Mouse (Mus musculus) thymus, postnatal 4 days (tissue): ENCODE measurements around the gene Cadps.

Experiments used
- DNase-seq: peaks from one replicate; pipeline ENCODE4 v3.0.0; 2021

The Cadps gene

DNA sequence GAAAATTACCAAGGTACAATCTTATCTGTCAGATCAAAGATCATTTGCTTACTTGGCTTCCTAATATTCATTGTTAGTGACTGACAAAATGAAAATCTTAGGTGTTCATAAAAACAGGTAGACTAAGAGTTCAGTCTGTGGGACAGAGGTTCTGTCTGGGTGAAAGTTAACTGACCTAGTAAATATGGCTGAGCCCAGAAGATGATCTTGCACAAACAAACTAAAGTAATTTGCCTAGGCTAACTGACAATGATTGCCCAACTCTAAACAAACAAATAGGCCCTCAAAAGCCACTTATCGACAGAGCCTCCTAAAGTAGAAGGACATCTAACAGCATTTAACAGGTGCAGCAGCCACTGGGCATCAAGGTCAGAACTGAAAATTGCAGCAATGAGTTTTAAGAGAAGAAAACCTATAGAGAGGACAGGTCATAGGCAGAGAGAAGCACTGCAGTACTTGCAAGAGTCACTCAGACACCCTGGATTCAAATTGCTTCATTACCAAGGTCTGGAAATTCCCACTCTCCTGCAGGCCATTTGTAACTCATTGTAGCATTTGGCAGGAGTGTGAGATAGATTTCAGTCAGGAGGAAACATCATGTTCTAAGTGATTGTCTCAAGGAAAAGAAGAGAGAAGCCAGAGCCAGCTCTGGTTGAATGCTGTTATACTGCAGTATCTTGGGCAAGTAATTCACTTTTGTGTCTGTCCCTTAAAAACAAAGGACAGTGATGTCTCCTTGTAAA lies 100.3 kb downstream of the Cadps start:
- no peak for DNase-seq

DNA sequence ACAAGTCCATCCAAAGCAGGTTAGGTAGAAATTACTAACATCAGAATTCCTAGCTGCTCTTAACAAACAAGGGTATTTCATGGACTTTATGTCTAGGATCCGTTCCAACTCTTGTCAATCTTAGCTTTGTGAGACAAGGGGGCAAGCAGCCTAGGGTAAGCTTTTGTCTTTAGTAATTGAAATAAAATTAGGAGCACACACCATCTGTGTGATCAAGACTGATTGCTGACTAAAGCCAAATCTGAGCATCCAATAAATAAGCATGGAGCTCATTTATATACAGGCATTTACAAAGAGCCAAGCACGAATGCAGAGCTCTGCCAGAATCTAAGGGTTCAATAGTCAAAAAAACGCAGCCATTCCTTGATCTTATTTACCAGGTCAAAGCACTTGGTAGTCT lies 104.1 kb downstream of the Cadps start:
- no peak for DNase-seq

DNA sequence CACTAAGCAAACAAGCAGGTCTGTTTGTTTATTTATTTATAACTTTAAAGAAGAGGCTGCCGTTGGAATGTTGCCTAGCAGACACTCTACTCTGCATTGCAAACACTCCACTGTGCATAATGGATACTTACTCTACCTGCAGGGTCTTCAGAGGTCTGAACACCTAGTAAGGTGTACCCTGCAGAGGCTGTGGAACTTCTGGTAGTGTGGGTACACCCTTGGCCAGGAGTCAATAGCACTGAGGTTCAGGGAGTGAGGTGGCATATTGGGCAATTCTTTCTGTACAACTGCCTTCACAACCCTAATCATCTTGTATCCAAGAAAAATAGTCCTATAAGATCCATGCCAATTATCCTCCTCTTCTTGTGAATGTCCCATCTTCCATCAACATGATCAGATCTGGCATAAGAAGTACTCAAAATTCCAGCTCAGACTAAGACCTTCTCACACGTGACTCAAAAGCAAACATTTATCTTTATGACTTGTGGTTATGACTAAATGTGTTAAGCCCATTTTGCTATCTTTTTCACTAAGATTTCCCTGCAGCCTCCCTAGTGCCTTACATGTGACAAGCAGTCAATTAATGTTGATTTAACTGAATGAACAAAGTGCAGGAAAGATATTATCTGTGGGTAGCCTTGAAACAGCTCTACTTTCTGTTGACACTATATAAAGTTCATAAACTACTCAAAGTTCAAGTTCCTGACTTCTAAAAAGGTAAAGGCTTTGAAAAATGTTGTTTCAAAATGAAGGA lies 106.8 kb downstream of the Cadps start:
- DNase-seq, result no peak

DNA sequence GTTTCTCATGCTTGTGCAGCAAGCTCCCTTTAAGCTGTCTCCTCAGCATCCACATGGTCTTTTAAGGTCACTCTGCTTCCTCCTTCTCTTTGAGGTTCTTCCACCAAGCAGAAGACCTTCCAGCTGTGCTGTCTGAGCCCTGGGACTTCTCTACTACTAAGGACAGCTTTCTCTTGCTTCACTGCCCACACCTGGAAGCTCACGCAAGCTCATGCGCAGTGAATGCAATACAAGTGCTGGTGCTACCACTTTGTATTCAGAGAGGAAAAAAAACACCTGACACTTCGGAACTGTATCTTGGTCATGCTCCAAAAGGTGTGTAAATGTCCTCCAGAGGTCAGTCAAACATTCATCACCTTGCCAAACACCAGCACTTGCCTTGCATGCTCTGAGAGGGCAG lies 115.5 kb downstream of the Cadps start:
- no peak for DNase-seq

DNA sequence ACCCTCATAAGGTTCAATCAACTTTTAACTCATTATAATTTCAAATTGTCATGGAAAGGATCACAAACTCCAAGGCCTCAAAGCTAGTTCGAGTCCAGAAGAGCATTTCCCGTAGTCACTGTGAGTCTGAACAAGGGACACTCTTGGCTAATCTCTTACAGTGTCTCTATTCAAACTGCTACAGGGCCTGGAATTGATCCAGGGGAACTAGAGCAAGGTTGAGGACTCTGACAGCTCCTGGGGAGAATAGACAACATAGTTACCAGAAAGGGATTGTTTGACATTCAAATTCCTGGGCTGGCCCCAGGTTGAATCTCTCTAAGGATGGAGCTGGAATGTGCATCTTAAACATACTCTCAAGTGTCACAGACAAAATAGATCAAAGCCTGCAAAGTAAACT lies 118.4 kb downstream of the Cadps start:
- no peak for DNase-seq

DNA sequence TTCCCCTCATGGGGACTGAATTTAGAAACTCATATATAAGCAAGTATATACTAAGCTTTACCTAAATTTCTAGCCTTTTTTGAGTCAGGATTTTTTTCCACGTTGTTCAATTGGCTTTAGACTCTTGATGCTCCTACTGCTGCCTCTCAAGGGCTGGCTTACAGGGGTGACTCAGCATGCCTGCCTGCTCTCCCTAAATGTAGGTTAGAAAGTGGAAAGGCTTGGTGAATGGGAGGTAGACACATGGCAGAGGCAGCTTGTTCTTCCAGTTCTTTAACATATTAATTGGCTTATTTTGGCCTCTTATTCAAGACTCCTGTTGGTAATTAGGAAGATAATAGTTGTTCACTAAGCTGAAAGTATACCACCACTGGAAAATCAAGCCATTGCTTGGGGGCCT lies 132.7 kb downstream of the Cadps start:
- DNase-seq, result no peak

DNA sequence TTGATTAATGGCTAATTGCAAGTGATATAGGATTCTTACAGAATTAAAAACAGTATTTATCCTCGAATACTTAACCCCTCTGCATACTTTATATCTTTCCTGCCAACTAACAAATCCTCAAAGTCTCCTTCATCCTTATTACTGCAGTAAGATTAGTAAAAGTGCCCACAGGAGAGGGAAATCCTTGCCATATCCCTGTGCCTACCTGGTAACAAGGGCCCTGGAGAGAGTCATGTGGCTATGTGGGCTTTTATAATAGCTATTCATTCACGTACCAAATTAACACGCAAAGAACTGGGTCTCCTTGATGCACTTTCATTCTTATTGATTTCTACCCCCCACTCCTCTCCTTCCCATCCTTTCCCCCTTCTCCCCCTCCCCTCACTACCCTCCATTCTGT lies 137.9 kb downstream of the Cadps start:
- no peak for DNase-seq

DNA sequence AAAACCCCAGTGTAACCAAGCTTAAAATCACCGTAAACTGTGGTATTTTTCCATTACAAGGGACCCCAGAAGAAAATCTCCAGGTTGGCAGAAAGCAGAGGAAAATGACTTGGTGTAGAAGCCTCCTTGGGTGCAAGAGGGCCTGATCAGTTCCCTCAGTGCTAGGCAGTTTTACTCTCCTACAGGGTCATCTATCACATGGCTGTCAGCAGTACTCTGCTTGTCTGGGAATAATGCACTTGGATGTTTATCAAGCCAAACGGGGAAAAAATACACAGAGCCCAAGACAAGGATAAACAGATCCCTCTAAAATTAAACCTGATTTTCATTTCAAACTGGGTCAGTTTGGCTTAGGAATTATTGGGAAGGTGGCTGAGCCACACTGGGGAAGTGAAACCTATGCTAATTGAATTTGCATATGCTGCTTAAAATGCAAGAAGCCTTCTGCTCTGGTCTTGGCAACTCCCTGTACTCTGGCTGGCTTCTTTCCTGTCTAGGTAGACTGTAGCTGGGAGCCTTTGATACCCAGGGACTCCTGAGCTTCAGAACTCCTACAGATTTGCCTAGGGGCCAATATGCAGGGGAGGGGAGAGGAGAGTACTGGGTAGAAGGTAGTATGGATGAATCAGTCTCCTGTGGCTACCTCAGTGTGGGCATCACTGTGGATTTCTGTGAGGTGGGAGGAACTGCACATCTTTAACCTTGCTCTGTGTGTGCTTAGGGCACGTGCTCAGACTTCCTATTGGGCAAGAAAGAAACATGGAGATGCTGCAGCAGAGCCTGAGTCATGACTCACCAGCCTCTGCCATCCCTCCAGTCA lies 141.8 kb downstream of the Cadps start:
- no peak for DNase-seq

DNA sequence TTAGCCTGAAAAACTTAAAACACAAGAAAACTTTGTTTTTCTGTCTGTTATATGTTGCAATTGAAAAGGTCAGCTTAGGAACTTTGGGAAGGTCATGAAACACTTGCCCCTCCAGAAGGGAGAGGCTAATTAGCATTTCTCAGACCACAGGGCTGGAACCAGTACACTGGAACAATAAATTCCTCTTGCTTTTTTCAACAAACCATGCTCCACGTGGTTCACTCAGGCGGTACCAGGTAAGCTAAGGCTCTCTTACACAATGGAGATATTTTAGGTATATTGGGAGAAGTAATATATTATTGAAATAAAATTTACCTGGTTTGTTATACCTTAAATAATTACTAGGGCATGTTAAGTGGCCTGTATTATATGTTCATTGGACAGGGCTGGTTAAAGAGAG lies 161.4 kb downstream of the Cadps start:
- DNase-seq, result no peak

DNA sequence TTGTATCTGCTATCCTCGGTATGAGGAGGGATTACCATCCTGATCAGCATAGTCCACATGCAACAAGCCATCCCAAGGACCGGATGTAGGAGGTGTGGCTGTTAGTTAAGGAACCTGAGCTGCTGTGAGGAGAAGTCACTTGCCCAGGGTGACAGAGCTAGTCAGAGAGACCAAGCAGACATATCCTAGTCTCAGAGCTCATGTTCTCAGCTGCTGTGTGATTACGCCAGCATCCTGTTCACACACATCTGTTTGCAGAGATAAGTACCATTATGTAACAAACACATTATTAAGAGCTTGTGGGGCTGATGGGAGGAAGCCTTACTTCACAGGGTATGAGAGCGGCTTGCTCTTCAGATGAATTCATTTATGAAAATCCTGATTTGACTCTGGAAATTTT lies 165.5 kb downstream of the Cadps start:
- DNase-seq, result no peak

DNA sequence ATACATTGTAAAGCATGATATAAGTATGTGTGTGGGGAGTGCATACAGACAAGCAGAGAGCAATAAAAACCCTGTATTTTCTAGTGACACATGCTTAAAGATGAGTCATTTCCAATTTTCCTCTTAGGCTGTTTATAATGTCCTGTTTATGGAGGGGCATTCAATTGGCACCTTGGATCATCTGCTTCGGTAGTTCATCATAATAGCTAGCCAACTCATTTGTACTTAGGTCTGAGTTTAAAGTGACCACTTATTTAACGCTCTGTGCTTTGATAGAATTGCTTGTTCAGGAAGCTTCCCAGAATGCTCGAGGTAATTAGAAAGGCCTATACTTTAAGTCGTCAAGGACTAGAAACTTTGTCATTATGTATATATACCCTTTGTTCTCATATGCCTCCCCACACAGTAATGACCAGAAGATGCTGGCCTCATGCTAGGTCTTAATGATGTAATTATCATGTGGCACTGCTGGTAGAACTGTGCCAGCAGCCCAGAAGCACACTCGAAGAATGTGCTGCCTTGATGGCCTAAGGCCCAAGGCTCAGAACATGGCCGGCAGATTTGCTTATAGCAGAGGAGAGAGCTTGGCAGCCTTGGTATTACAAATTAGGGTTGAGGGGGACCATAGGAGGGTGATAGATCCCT lies 179.9 kb downstream of the Cadps start:
- DNase-seq, result no peak

DNA sequence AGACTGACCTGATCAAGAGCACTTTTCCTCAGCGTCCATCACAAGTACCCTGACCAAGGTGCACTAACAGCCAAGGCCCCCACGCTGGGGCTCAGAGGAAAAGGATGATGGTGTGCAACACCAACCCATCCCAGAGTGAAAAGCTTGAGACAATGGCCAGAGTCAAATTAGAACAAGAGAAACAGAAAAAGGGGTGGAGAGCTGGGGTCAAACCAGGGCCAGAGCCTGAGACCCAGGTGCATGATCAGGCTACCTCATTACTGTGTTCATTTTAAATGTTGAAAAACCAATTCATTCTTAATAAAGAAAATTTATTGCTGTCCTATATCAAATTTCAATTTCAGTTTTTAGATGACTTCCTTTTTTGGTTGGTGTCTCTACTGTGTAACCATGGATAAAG lies 184.1 kb downstream of the Cadps start:
- DNase-seq, result no peak

DNA sequence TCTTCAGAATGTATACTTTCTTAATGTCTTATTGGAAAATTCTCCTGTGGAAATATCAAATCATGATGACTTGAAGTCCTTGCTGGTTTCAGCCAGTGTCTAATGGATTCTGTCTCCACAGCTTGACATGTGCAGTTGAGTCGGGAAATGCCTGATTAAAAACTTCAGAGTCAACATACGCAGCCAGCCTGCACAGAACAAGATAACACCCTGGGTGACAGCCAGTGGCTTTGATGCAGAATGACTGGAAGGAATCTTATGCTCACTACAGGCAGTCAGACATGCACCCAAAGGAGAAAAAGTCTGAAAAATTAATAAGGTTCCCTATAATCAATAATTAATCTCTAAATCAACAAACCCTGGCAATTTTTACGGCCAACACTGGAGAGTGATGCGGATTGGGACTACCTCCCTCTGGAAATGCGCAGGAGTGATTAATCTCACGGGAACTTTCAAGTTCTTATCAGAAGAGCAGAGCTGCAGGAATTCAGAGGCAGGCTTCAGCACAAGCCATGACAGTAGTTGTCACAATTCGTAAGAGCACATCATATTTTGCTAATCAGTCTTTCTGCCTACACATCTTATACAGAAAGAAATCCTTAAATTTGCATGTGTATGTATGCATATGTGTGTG lies 185.6 kb downstream of the Cadps start:
- no peak for DNase-seq

DNA sequence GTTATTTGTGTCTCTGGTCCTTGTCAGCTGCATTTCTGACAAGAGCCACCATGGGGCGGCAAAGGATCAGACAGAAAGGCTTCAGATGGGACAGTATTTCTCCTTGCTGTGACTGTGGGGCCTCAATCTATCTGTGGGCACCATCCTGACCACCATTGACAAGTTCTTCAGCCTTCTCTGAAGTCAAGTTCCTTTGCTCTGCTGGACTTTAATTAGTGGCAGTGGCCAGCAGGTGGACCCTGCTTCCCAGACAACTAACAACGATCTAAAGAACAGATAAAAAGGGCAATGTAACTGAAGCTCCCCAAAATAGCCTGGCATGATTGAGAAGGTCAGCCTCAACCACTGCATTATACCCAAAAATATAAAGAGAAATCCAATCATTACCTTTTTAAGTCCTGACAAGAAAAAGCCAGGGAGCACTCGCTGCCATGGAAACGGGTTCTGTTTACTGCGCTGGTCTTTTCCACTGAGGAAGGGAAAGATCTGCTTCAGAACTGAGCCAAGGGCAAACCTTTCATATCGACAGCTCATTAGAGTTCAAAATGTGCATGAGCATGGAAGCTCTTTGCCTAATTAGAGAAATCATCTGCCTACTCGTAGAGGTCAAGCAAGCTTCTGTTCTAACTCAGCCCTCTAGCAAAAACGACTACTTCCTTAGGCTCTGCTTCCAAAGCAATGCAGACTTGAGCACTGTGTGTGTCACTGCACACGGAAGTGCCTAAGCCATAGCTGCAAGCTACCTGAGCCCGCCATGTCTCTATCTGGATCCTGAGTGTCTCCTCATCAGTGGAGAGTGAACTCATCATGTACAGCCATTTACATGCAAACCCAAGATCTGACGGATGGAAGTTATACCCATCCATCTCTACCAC lies 198.4 kb downstream of the Cadps start:
- no peak for DNase-seq

DNA sequence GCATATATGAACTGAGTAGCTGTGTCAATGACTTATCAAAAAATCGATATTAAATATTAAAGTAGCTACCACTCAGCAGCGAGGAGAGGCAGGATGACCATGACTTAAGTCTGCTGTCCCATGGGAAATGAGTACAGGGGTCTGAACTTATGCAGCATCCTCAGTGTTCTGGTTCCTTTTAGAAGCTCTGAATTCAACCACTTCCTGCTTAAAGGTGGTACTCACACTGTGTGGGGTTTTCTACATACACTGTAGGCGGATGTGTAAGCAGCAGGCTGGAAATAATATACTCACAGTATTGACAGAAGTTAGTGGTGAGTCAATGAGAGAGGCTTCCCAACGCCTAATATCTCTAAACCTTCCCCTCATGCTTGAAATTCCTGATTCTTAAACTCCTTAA lies 215.9 kb downstream of the Cadps start:
- no peak for DNase-seq

DNA sequence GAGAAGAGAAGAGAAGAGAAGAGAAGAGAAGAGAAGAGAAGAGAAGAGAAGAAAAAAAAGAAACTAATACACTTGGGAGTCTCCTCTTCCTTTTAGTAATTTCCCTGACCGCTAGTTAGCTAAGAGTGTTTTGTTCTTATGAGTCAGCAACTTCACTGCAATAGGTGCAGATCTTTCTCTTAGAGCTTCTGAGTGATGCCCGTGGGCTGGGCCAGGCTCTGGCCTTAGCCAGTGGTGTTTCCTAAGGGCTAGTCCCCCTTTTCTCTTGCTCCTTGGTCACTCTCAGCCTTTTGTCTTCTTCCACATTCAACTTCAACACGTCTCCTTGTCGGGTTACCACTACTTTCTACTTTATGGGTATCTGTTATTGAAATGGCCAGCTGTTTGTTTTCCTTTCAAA lies 216.7 kb downstream of the Cadps start:
- no peak for DNase-seq

DNA sequence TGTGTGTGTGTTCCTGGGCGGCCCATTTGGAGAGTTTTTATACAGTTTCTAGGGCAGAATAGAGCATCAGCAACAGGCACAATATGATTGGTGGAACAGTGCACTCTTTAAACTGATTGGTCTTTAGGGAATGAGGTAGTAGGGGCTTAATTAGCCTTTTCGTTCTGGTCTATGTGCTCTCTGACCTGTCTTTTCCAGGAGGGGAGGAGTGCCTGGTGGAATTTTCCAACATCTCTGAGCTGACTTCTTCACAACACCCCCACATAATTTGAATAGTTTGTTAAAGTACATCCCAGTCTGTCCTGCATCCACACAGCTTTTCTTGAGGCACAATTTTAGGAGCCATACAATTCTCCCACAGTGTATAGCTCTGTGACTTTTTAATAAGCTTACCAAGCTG lies 220.8 kb downstream of the Cadps start:
- DNase-seq, result no peak

DNA sequence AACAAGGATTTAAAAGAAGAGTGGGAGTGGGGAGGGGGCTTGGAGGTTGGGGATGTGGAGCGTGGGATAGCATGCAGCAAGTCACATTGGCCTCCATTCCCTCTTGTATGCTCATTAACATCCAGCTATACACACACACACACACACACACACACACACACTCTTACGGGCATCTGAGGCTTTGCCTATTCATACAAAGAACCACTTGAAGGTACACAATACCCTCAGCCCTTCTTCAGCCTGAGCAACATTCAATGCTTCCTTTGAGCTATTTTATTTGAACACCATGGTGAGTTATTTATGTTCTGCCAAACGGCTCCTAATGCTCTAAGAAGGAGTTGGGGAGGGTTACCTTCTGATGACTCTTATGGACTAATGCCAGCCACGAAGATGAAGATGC lies 227.6 kb downstream of the Cadps start:
- no peak for DNase-seq

DNA sequence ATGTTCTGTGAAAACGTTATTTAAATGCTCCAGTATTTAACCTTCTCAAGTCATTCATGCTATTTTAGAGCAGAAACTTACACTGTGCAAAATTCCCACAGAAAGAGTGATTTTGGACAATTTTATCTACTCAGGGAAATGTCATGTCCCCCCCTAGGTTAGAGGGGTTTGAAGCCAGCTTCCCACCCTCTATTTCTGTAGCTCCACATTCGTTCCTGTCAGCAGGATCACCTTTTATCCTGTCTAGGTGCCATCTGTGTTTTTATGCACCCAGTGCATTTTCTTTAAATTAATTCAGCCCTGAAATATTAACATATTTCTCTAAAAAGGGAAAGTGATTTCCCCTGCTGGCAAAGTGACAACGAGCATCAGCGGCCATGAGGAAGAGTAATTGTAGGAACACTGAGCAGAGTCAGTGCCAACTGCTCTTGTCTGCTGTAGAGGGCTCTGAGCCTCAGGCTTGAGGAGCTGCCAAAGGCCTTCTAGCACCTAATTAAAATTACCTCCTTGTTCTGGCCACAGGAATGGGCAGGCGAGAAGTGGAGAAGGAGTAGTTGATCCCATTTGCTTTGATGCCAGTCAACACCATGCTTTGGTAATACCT lies 230.3 kb downstream of the Cadps start:
- DNase-seq, result no peak

DNA sequence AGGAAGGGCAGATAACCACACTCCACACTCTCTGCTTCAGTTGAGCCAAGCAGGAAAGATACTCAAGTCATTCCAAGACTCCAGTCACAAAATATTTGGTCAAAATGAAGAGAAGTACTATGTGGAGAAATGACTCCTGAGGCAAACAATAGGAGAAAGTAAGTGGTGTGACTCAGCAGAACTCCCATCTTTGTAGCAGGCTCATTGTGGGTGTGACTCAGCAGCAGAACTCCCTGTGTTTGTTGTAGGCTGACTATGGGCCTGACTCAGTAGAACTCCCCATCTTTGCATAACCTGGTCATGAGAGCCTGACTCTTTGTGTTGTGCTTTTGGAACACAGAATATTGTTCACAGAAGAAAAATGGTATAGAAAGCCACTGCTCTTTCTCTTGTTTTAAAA lies 231.1 kb downstream of the Cadps start:
- no peak for DNase-seq

DNA sequence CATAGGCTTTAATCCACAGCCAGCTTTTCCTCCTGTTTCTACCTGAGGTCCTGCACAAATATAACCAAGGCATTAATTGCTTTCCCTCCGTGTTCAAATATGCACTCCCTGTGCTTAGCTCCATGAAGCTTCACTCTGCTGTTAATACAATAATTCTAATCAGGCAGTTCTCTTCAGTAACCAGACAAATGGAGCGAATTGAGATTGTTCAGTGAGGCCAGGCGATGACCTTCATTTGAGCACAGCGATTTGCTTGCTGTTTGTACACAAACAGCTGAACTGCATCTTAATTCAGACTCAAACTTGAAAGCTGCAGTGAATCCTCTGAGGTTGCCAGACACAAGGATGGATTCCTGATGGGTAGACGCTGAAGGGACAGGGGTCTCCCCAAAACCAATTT lies 239.3 kb downstream of the Cadps start:
- DNase-seq, result no peak
